Mouse (Mus musculus): ENCODE data around the gene Pilrb1. TPM values are rescaled to one million over a fixed set of nuclear protein-coding genes. Genes with fewer than 3 reads are reported as not detected.

The Pilrb1 gene
- polyA plus RNA-seq, 1 experiment: 5.3 TPM

GRCm38 (mm10) chr5:137828694-137829093, 29.2 kb downstream of the Pilrb1 start:
- DNase-seq (ENCODE audit: low spot score): no peak

GRCm38 (mm10) chr5:137826421-137826820, 31.5 kb downstream of the Pilrb1 start:
- DNase-seq (ENCODE audit: low spot score): no peak

- DNase-seq (ENCODE audit: low spot score): no peak
Observed at GRCm38 (mm10) chr5:137825971-137826370, 31.9 kb downstream of the Pilrb1 start.

GRCm38 (mm10) chr5:137825030-137825429, 32.9 kb downstream of the Pilrb1 start:
- DNase-seq (ENCODE audit: low spot score): no peak

- DNase-seq (ENCODE audit: low spot score): no peak
Observed at GRCm38 (mm10) chr5:137823455-137824045, 34.4 kb downstream of the Pilrb1 start.

GRCm38 (mm10) chr5:137822602-137823001, 35.3 kb downstream of the Pilrb1 start:
- no peak for DNase-seq (ENCODE audit: low spot score)

GRCm38 (mm10) chr5:137822126-137822525, 35.8 kb downstream of the Pilrb1 start:
- no peak for DNase-seq (ENCODE audit: low spot score)

- no peak for DNase-seq (ENCODE audit: low spot score)
Observed at GRCm38 (mm10) chr5:137817466-137818222, 40.3 kb downstream of the Pilrb1 start.

GRCm38 (mm10) chr5:137808316-137808715, 49.6 kb downstream of the Pilrb1 start:
- DNase-seq (ENCODE audit: low spot score): no peak

GRCm38 (mm10) chr5:137806158-137806557, 51.7 kb downstream of the Pilrb1 start:
- DNase-seq (ENCODE audit: low spot score): no peak

Other genes with a start within 250 kb of the Pilrb1 start
- gene Pcolce, start 244.3 kb downstream of the Pilrb1 start, polyA plus RNA-seq (2012; rRNA removed): 305 and 309 TPM in 2 replicates
- gene Fbxo24, start 229.1 kb downstream of the Pilrb1 start, polyA plus RNA-seq (2012; rRNA removed): 0.81 and 0.94 TPM in 2 replicates
- 17.4 and 19.6 TPM in 2 replicates for gene Lrch4, start 229.0 kb downstream of the Pilrb1 start, polyA plus RNA-seq (2012; rRNA removed)
- gene Gm20605, start 228.9 kb downstream of the Pilrb1 start, polyA plus RNA-seq (2012; rRNA removed): 22.7 and 24.6 TPM in 2 replicates
- gene Sap25, start 216.8 kb downstream of the Pilrb1 start, polyA plus RNA-seq (2012; rRNA removed): 41.4 and 41.6 TPM in 2 replicates
- gene Irs3, start 212.4 kb downstream of the Pilrb1 start, polyA plus RNA-seq (2012; rRNA removed): 1.2 and 1.4 TPM in 2 replicates
- 24.7 and 25.4 TPM in 2 replicates for gene Agfg2, start 173.4 kb downstream of the Pilrb1 start, polyA plus RNA-seq (2012; rRNA removed)
- gene Nyap1, start 116.5 kb downstream of the Pilrb1 start, polyA plus RNA-seq (2012; rRNA removed): 6.7 and 7.6 TPM in 2 replicates
- gene Tsc22d4, start 112.4 kb downstream of the Pilrb1 start, polyA plus RNA-seq (2012; rRNA removed): 68.8 and 109 TPM in 2 replicates
- gene Ppp1r35, start 79.3 kb downstream of the Pilrb1 start, polyA plus RNA-seq (2012; rRNA removed): 20.1 and 26.6 TPM in 2 replicates
- gene Mepce, start 70.5 kb downstream of the Pilrb1 start, polyA plus RNA-seq (2012; rRNA removed): 33.9 and 39.3 TPM in 2 replicates
- gene Zcwpw1, start 70.3 kb downstream of the Pilrb1 start, polyA plus RNA-seq (2012; rRNA removed): 3.3 and 5.0 TPM in 2 replicates
- 26.0 and 31.2 TPM in 2 replicates for gene Pilra, start 21.8 kb downstream of the Pilrb1 start, polyA plus RNA-seq (2012; rRNA removed)
- gene Pilrb2, start 13.7 kb upstream of the Pilrb1 start, polyA plus RNA-seq (2012; rRNA removed): 3.2 and 4.2 TPM in 2 replicates
- 0.56 TPM in 2 replicates for gene Cyp3a13, start 63.5 kb upstream of the Pilrb1 start, polyA plus RNA-seq (2012; rRNA removed)
- 1.0 and 1.5 TPM in 2 replicates for gene Gjc3, start 105.0 kb upstream of the Pilrb1 start, polyA plus RNA-seq (2012; rRNA removed)
- 2.1 and 2.9 TPM in 2 replicates for gene Azgp1, start 123.4 kb upstream of the Pilrb1 start, polyA plus RNA-seq (2012; rRNA removed)
- gene Smok3a, start 163.2 kb upstream of the Pilrb1 start, polyA plus RNA-seq (2012; rRNA removed): not detected in 2 replicates
- gene Smok3b, start 163.3 kb upstream of the Pilrb1 start, polyA plus RNA-seq (2012; rRNA removed): not detected in 2 replicates
- not detected in 2 replicates for gene Smok3c, start 195.1 kb upstream of the Pilrb1 start, polyA plus RNA-seq (2012; rRNA removed)
- 10.2 and 13.2 TPM in 2 replicates for gene Zkscan1, start 227.0 kb upstream of the Pilrb1 start, polyA plus RNA-seq (2012; rRNA removed)